Mouse (Mus musculus): ENCODE data around the gene Pds5b.
"Not testable (repeated sequence)": the region's sequence is repeated elsewhere in the genome, so short reads cannot be mapped to it uniquely, and the experiment has no call there.

Gene Pds5b

GRCm38 (mm10) chr5:150829499-150829898 lies 156.0 kb downstream of the Pds5b start:
- no peak for DNase-seq

DNA sequence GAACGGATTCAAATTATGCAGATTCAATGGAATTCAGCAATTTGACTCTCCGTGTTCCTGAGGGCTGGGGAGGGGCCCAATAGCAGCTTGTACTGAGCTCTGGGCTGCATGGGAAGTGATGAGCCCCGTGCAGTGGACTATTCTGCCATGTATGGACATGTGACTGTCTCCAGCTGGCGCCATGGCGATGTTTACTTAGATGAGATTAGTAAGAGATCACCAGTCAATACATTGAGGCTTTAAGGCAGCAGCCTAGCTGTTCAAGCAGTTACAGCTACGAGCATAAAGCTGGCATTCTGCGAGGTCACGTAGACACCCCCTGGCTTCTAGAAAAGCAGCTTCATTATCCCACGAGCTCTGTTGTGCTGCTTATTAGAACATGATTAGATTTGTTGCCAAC lies 157.2 kb downstream of the Pds5b start:
- DNase-seq: no peak

- DNase-seq: no peak
Observed at GRCm38 (mm10) chr5:150836782-150837181, 163.2 kb downstream of the Pds5b start.

GRCm38 (mm10) chr5:150839688-150840541 lies 166.4 kb downstream of the Pds5b start:
- no peak for DNase-seq

- DNase-seq: no peak
Observed at GRCm38 (mm10) chr5:150840596-150840995, 167.1 kb downstream of the Pds5b start.

DNA sequence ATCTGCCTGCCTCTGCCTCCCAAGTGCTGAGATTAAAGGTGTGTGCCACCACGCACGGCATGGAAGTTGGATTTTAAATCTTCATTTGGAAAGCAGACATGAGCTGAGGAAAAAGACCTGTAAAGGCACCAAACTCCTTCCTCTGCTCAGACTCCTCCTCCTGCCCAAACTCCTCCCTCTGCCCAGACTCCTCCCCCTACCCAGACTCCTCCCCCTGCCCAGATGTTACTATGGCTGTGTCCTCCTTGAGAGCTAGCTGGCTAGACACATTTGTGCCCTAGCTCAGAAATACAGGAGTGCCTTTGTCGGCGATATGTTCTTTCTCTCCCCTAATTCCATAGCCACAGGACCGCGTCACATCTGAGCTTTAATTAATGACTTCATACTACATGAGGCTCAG lies 172.4 kb downstream of the Pds5b start:
- no peak for DNase-seq

- no peak for DNase-seq
Observed at GRCm38 (mm10) chr5:150850821-150851220, 177.3 kb downstream of the Pds5b start.

DNA sequence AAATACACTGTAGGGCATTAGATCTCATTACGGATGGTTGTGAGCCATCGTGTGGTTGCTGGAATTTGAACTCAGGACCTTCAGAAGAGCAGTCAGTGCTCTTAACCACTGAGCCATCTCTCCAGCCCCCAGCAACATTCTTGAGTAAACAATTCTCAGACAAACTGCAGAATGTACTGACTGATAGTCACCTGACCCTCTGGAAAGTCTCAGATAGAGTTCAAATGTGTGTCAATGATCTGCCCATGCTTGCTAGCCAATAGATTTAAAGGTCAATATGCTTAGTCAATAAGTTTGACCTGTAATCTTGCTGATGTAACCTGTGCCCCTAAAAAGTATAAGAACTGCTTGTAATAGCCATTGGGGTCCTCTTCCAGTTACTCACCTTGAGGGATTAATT lies 178.6 kb downstream of the Pds5b start:
- not testable (repeated sequence) for DNase-seq

- DNase-seq: no peak
Observed at GRCm38 (mm10) chr5:150854506-150854905, 181.0 kb downstream of the Pds5b start.

DNA sequence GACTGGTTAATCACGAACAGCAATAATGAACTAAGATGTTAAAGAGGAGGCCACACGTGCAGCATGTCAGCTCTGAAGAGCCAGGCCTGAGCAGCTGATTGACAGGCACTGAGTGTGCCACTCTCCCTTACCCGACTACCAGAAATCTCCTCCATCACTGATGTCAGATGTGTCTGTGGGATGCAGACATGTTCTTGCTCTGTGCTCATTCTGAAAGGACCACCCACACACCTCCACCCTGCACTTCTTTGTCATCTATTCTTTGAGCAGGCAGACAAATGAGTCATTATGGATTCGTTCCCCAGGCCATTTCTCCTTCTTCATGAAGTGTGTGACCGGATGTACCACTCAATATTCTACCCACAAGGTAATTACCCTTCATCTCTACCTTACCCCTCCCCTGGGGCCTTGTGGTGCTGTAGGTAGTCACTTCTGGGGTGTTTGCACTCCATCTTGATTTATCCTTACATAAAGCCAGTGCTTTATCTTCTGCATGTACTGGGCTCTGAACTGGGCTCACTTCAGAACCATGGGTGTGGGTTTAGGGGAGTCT lies 186.2 kb downstream of the Pds5b start:
- DNase-seq: no peak
